Mouse (Mus musculus) small intestine, adult 2 months (tissue): ENCODE measurements at regions not wholly inside any gene's neighbourhood (a gene's known extent, or its start where the extent isn't known, plus 50 kb on each side); places are given as distances from the start of the nearest gene placed in this dataset.

Source experiments
- H3K27ac ChIP-seq: fragments of 200-500 bp; 2 replicates; pipeline ENCODE4 v1.5.1; 2012; ENCODE audit warnings: low read depth, low read length, control low read depth, inconsistent platforms; ENCODE audit not compliant: insufficient read depth
- H3K27me3 ChIP-seq: fragments of 200-500 bp; 2 replicates; pipeline ENCODE4 v1.6.1; 2012; ENCODE audit warnings: mild to moderate bottlenecking, moderate library complexity, low read length, inconsistent platforms; ENCODE audit not compliant: control insufficient read depth, insufficient read depth
- H3K36me3 ChIP-seq: fragments of 200-500 bp; 2 replicates; pipeline ENCODE4 v1.6.1; 2012; ENCODE audit warnings: mild to moderate bottlenecking, low read length, control low read depth, inconsistent platforms; ENCODE audit not compliant: control insufficient read depth, insufficient read depth
- H3K4me1 ChIP-seq: fragments of 200-500 bp; 2 replicates; pipeline ENCODE4 v1.6.1; 2012; ENCODE audit warnings: low read length, inconsistent platforms, mixed read lengths; ENCODE audit not compliant: control insufficient read depth, insufficient read depth, insufficient read length
- H3K4me3 ChIP-seq: fragments of 200-500 bp; 2 replicates; pipeline ENCODE4 v1.5.1; 2012; ENCODE audit warnings: low read depth, mild to moderate bottlenecking, control low read depth, inconsistent platforms, low read length, moderate library complexity
- CTCF ChIP-seq: fragments of 200-500 bp; IDR thresholded peaks from 2 replicates; pipeline ENCODE4 v1.5.1; 2012; ENCODE audit warnings: low read depth, mild to moderate bottlenecking, control low read depth, inconsistent platforms, low read length, moderate library complexity, mixed read lengths; ENCODE audit not compliant: insufficient replicate concordance, insufficient read length; ENCODE audit errors: extremely low read depth
- POLR2A ChIP-seq: fragments of 200-500 bp; IDR thresholded peaks from 2 replicates; pipeline ENCODE4 v1.6.1; 2012; ENCODE audit warnings: low read depth, mild to moderate bottlenecking, control low read depth, inconsistent platforms, low read length, moderate library complexity
- WGBS: fragments of 180-500 bp; shearing (Covaris S2); methylation state at CpG from one replicate; pipeline ENCODE4 v1.1.7; 2018; 5-methylcytosine and 5-hydroxymethylcytosine counted together

GRCm38 (mm10) chrX:13344701-13345100 lies 63.9 kb downstream of the Ddx3x start:
- no peaks in the 10 kb centered on the region for H3K36me3 ChIP-seq
- no peak overlapping the region for H3K27ac ChIP-seq
- H3K4me3 ChIP-seq, result no peak overlapping the region
- no peaks in the 10 kb centered on the region for H3K27me3 ChIP-seq
- peaks cover 2% of the 10 kb centered on the region; the same call in 1 of the 2 replicates for H3K4me1 ChIP-seq
- WGBS, result 42% methylated on average over 5 of the region's 5 CpGs
- TF ChIP-seq CTCF (no peak), POLR2A (no peak)

- Histone ChIP-seq H3K27ac (no peak overlapping the region; the same call in 1 of the 2 replicates), H3K4me1 (peaks cover 5% of the 10 kb centered on the region; the same call in 1 of the 2 replicates), H3K4me3 (no peak overlapping the region), H3K27me3 (no peaks in the 10 kb centered on the region), H3K36me3 (no peaks in the 10 kb centered on the region)
- WGBS, result 55% methylated on average over 5 of the region's 5 CpGs
- TF ChIP-seq POLR2A (no peak), CTCF (no peak)
These were observed 64.4 kb downstream of the Ddx3x start for GRCm38 (mm10) chrX:13345126-13345525.

GRCm38 (mm10) chrX:13346011-13346631 lies 65.4 kb downstream of the Ddx3x start:
- H3K4me3 ChIP-seq, result peak overlapping the region; percentile 21; the same call in 1 of the 2 replicates
- H3K4me1 ChIP-seq, result peaks cover 11% of the 10 kb centered on the region; the same call in 1 of the 2 replicates
- WGBS, result 7% methylated on average over 18 of the region's 21 CpGs

GRCm38 (mm10) chrX:13346696-13347026 lies 65.9 kb downstream of the Ddx3x start:
- 7% methylated on average over 5 of the region's 5 CpGs for WGBS
- H3K27me3 ChIP-seq, result no peaks in the 10 kb centered on the region
- peak overlapping the region; percentile 36; the same call in 1 of the 2 replicates for H3K27ac ChIP-seq
- H3K36me3 ChIP-seq, result no peaks in the 10 kb centered on the region
- TF ChIP-seq POLR2A, result no peak
- TF ChIP-seq CTCF, result no peak
- H3K4me3 ChIP-seq, result peak overlapping the region; percentile 86
- H3K4me1 ChIP-seq, result peaks cover 15% of the 10 kb centered on the region; the same call in 1 of the 2 replicates

More at GRCm38 (mm10) chrX:13346011-13346631, 65.4 kb downstream of the Ddx3x start:
- Histone ChIP-seq H3K27ac (no peak overlapping the region), H3K36me3 (no peaks in the 10 kb centered on the region), H3K27me3 (no peaks in the 10 kb centered on the region)
- TF ChIP-seq POLR2A, result no peak
- TF ChIP-seq CTCF, result no peak

- Histone ChIP-seq H3K4me3 (peak overlapping the region; percentile 86), H3K4me1 (peaks cover 15% of the 10 kb centered on the region; the same call in 1 of the 2 replicates), H3K27ac (peak overlapping the region; percentile 72), H3K36me3 (no peaks in the 10 kb centered on the region), H3K27me3 (no peaks in the 10 kb centered on the region)
- TF ChIP-seq POLR2A (no peak), CTCF (no peak)
- WGBS, result 4% methylated on average over 24 of the region's 27 CpGs
These were observed 66.5 kb downstream of the Ddx3x start for GRCm38 (mm10) chrX:13347027-13347840.

- 81% methylated on average over 1 of the region's 1 CpGs for WGBS
- H3K27ac ChIP-seq, result no peak overlapping the region
These were observed 67.6 kb downstream of the Ddx3x start for GRCm38 (mm10) chrX:13348415-13348814.

GRCm38 (mm10) chrX:13350461-13350860 lies 69.7 kb downstream of the Ddx3x start:
- Histone ChIP-seq H3K4me1 (peaks cover 15% of the 10 kb centered on the region; the same call in 1 of the 2 replicates), H3K36me3 (no peaks in the 10 kb centered on the region), H3K27ac (peak overlapping the region; percentile 89), H3K27me3 (no peaks in the 10 kb centered on the region), H3K4me3 (no peak overlapping the region)
- 13% methylated on average over 3 of the region's 3 CpGs for WGBS
- TF ChIP-seq POLR2A, result no peak
- no peak for TF ChIP-seq CTCF

More at GRCm38 (mm10) chrX:13348415-13348814, 67.6 kb downstream of the Ddx3x start:
- Histone ChIP-seq H3K4me3 (no peak overlapping the region), H3K36me3 (no peaks in the 10 kb centered on the region), H3K4me1 (peaks cover 15% of the 10 kb centered on the region; the same call in 1 of the 2 replicates), H3K27me3 (no peaks in the 10 kb centered on the region)
- no peak for TF ChIP-seq POLR2A
- TF ChIP-seq CTCF, result no peak
